Mouse (Mus musculus) heart, embryonic 10.5 days (tissue): ENCODE measurements around the gene Gabarap. TPM values are rescaled to one million over a fixed set of nuclear protein-coding genes. Genes with fewer than 3 reads are reported as not detected.

ENCODE experiments used
- DNase-seq: peaks from one replicate; pipeline ENCODE4 v3.0.0-alpha.2; 2017; ENCODE audit warnings: low spot score
- H3K27ac ChIP-seq: fragments of 300-500 bp; sonication (generic); 2 replicates; pipeline ENCODE4 v1.5.1; 2016; ENCODE audit warnings: mild to moderate bottlenecking
- H3K27me3 ChIP-seq: fragments of 300-500 bp; sonication (generic); 2 replicates; pipeline ENCODE4 v1.6.1; 2016; ENCODE audit warnings: mild to moderate bottlenecking; ENCODE audit not compliant: poor library complexity, insufficient read depth, severe bottlenecking
- H3K36me3 ChIP-seq: fragments of 300-500 bp; sonication (generic); 2 replicates; pipeline ENCODE4 v1.6.1; 2016; ENCODE audit warnings: mild to moderate bottlenecking, moderate library complexity
- H3K4me1 ChIP-seq: fragments of 300-500 bp; sonication (generic); 2 replicates; pipeline ENCODE4 v1.6.1; 2016; ENCODE audit warnings: mild to moderate bottlenecking
- H3K4me3 ChIP-seq: fragments of 300-500 bp; sonication (generic); 2 replicates; pipeline ENCODE4 v1.5.1; 2016; ENCODE audit warnings: mild to moderate bottlenecking, moderate library complexity
- H3K9me3 ChIP-seq: fragments of 300-500 bp; sonication (generic); 2 replicates; pipeline ENCODE4 v1.6.1; 2016; ENCODE audit warnings: mild to moderate bottlenecking, moderate library complexity
- WGBS: fragments of 180-500 bp; shearing (Covaris S2); methylation state at CpG from one replicate; pipeline ENCODE4 v1.1.7; 2016; 5-methylcytosine and 5-hydroxymethylcytosine counted together
- polyA plus RNA-seq: library from polyadenylated mRNA; unstranded; fragments of >200 nt; fragmentation: Nextera tagmentation; extraction: Ambion mirVana; gene quantifications from 2 replicates; pipeline ENCODE4 v1.2.1, GENCODE M21; 2016

Gene Gabarap
- polyA plus RNA-seq, 1 experiment from 2014 or later, result 365 TPM

DNA sequence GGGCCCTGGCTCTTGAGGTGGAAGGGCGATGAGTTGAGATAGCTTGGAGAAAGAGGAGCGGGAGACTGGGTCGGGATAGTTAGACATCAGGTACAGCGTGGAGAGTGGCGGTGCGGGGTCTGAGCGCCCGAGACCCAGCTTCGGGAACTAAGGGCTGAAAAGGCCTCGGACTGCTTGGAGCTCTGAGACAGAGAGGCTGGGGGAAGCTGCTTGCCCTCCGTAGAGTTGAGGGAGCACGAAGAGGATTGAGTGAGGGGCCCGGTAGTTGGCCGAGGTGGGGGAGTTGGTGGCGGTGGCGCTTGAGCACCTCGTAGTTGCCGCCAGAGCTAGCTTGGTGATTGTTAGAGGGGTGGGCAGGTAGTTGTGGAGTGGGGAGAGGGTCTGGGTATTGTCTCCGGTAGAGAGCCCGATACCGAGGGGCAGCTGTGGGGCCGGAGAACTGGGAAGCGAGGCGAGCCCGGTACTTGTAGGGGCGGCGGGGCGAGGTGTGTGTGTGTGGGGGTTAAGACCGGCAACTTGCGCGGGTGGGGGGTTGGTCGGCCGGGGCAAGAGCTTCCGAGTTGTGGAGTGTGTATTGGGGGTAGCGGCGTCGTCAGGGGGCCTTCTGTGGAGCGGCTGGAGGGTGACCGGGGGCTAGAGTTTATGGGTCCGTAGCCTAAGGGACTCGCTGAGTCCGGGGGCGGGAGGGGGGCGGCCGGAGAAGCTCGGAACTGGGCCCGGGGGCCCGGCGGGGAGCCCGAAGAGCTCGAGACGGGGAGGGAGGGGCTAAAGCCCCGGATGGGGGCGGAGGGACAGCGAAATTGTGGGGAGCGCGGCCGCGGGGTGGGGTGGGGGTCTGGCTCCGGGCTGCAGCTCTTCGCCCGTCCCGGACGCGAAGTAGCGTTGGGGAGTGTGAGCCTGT, 5.5 kb downstream of the Gabarap start:
- peak overlapping the region; percentile 97 for H3K27ac ChIP-seq
- H3K9me3 ChIP-seq, result no peaks in the 10 kb centered on the region
- DNase-seq, result peak; percentile 84
- H3K4me3 ChIP-seq, result peak overlapping the region; percentile 99
- H3K27me3 ChIP-seq, result no peaks in the 10 kb centered on the region
- peaks cover 38% of the 10 kb centered on the region for H3K4me1 ChIP-seq
- peaks cover 46% of the 10 kb centered on the region for H3K36me3 ChIP-seq
- 2% methylated on average over 64 of the region's 66 CpGs for WGBS

DNA sequence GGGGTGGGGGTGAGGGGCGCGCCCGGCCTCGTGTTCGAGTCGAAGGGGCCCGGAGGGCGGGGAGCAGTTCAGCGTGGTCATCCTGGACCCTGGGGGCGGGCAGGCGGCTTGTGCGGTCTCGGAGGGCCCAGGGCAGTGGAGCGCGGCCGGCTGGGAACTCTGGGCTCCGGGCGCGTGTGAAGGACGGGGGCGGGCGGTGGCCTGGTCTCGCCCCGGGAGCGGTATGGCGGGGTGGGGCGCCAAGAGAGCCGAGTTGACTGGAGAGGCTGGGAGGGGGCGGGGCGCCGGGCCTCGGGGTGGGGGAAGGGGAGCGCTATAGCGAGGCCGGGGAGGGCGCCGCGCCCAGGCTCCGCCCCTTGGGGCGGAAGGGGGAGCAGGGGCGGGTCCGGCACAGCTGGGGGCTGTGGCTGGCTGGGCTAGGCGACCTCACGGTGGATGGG, 6.1 kb downstream of the Gabarap start:
- Histone ChIP-seq H3K36me3 (peaks cover 49% of the 10 kb centered on the region), H3K27me3 (no peaks in the 10 kb centered on the region), H3K27ac (peak overlapping the region; percentile 97), H3K9me3 (no peaks in the 10 kb centered on the region), H3K4me1 (peaks cover 45% of the 10 kb centered on the region), H3K4me3 (peak overlapping the region; percentile 99)
- whole genome bisulfite sequencing, result under 1% methylated on average over 40 of the region's 44 CpGs
- peak; percentile 96 for DNase-seq

- Histone ChIP-seq H3K36me3 (peaks cover 42% of the 10 kb centered on the region), H3K9me3 (no peaks in the 10 kb centered on the region), H3K4me3 (0 out of 2 replicates have a peak overlapping the region, but pooled peaks have one; percentile 19), H3K4me1 (peaks cover 49% of the 10 kb centered on the region), H3K27me3 (no peaks in the 10 kb centered on the region), H3K27ac (no peak overlapping the region)
- DNase-seq, result no peak
- 91% methylated on average over 27 of the region's 27 CpGs for WGBS
Observed at GRCm38 (mm10) chr11:69998567-69999491, 7.9 kb downstream of the Gabarap start.

GRCm38 (mm10) chr11:69999666-70000065, 8.7 kb downstream of the Gabarap start:
- Histone ChIP-seq H3K27me3 (no peaks in the 10 kb centered on the region), H3K36me3 (peaks cover 40% of the 10 kb centered on the region), H3K4me1 (peaks cover 52% of the 10 kb centered on the region), H3K27ac (0 out of 2 replicates have a peak overlapping the region, but pooled peaks have one; percentile 96), H3K9me3 (no peaks in the 10 kb centered on the region), H3K4me3 (peak overlapping the region; percentile 80)
- DNase-seq, result no peak
- 82% methylated on average over 8 of the region's 8 CpGs for WGBS

DNA sequence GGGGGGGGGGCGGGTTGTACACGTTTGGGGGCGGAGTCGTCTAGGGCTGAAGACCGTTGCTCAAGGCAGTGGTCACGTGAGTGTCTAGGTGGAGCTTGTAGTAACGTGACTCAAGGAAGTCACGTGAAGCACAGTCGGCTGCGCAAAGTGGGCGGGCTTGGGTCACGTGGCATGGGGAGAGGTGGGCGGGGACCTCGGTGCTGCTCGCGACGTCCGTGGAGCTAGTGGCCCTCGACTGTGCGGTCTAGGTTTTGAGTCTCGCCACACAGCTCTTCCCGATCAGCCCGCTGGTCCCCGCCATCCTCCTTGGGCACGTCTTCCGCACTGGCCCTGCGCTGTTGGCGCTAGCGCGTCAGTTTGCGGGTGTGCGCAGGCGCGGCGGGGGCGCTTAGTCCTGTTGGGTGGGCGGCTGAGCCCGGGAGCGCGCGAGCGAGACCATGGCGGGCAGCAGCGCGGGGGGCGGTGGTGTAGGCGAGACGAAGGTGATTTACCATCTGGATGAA, 9.5 kb downstream of the Gabarap start, which contains the start of gene Dvl2:
Gene Dvl2, plus strand, starts transcription at position 200 of the 503 bp plus-strand sequence.
- H3K27ac ChIP-seq, result peak within 1 kb of the TSS; percentile 96
- peak; percentile 99 for DNase-seq
- H3K36me3 ChIP-seq, result peaks cover 45% of the 10 kb centered on the region
- H3K4me3 ChIP-seq, result peak within 1 kb of the TSS; percentile 80
- under 1% methylated on average over 46 of the region's 48 CpGs for WGBS
- no peaks in the 10 kb centered on the region for H3K9me3 ChIP-seq
- no peaks in the 10 kb centered on the region for H3K27me3 ChIP-seq
- H3K4me1 ChIP-seq, result peaks cover 49% of the 10 kb centered on the region

DNA sequence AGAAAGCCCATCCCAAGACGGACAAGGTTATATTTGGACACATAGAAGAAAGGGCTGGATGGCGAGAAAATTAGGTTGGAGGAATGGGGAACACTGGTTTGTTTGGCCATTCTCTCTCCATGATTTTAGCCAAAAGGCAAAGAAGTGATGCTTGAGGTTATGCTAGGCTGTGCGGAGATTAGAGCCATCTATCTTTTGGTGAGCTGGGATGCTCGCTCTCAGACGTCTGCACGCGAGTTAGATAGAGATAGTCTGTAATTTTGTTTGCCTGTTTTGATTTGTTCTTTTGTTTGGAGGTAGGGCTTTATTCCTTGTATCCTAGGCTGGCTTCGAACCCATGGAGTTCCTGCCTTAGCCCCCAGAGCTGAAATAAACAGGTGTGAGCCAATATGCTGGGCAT, 10.2 kb downstream of the Gabarap start:
- Histone ChIP-seq H3K4me1 (peaks cover 49% of the 10 kb centered on the region), H3K4me3 (peak overlapping the region; percentile 80), H3K27me3 (no peaks in the 10 kb centered on the region), H3K9me3 (no peaks in the 10 kb centered on the region), H3K27ac (peak overlapping the region; percentile 96), H3K36me3 (peaks cover 52% of the 10 kb centered on the region)
- WGBS, result 10% methylated on average over 8 of the region's 8 CpGs
- DNase-seq, result no peak

DNA sequence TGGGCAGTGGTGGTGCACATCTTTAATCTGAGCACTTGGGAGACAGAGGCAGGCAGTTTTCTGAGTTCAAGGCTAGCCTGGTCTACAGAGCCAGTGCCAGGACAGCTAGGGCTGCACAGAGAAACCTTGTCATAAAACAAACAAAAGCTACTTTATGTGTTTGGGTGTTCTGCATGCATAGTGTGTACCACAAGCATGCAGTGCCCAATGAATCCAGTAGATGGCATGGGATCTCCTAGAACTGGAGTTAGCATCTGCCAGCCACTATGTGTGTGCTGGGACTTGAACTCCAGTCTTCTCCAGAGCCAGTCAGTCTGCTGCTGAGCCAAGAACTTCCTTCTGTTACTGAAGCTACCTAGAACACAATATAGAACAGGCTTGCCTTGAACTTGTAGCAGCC, 10.9 kb downstream of the Gabarap start:
- Histone ChIP-seq H3K4me3 (peak overlapping the region; percentile 80), H3K4me1 (peaks cover 49% of the 10 kb centered on the region), H3K36me3 (peaks cover 59% of the 10 kb centered on the region), H3K27ac (no peak overlapping the region), H3K27me3 (no peaks in the 10 kb centered on the region), H3K9me3 (no peaks in the 10 kb centered on the region)
- DNase-seq, result no peak

- H3K27me3 ChIP-seq, result no peaks in the 10 kb centered on the region
- no peaks in the 10 kb centered on the region for H3K9me3 ChIP-seq
- DNase-seq, result no peak
- peaks cover 43% of the 10 kb centered on the region for H3K4me1 ChIP-seq
- H3K4me3 ChIP-seq, result peak overlapping the region; percentile 80
- WGBS, result 92% methylated on average over 2 of the region's 2 CpGs
- H3K27ac ChIP-seq, result no peak overlapping the region
- H3K36me3 ChIP-seq, result peaks cover 65% of the 10 kb centered on the region
Observed at GRCm38 (mm10) chr11:70002471-70002870, 11.5 kb downstream of the Gabarap start.

- no peak overlapping the region for H3K4me3 ChIP-seq
Observed at GRCm38 (mm10) chr11:70005521-70005920, 14.6 kb downstream of the Gabarap start.

DNA sequence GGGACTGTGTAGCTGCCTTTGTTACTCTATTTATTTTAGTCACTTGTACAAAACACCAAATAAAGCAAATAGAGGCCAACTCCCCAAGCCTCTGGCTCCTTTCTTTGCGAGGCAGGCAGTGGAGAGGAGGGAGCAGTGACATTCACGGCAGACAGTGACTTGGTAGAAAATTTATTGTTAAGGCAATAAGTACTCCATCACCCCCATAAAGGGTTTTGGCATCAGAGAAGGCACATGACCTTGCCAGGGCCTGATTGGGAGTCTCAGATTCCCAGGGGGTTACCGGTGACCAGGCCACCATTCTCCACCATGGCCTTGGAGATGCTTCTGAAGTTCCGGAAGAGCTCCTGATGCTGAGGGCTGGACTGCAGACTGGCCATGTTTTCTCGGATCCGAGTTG, 19.1 kb downstream of the Gabarap start:
- Histone ChIP-seq H3K36me3 (peaks cover 85% of the 10 kb centered on the region), H3K9me3 (no peaks in the 10 kb centered on the region), H3K27ac (no peak overlapping the region), H3K4me3 (no peak overlapping the region), H3K27me3 (no peaks in the 10 kb centered on the region), H3K4me1 (peaks cover 13% of the 10 kb centered on the region)
- 94% methylated on average over 6 of the region's 6 CpGs for WGBS
- no peak for DNase-seq

More at GRCm38 (mm10) chr11:70005521-70005920, 14.6 kb downstream of the Gabarap start:
- H3K9me3 ChIP-seq, result no peaks in the 10 kb centered on the region
- H3K27me3 ChIP-seq, result no peaks in the 10 kb centered on the region
- DNase-seq, result no peak
- H3K27ac ChIP-seq, result no peak overlapping the region
- WGBS, result 55% methylated on average over 5 of the region's 5 CpGs
- peaks cover 69% of the 10 kb centered on the region for H3K36me3 ChIP-seq
- H3K4me1 ChIP-seq, result peaks cover 26% of the 10 kb centered on the region

DNA sequence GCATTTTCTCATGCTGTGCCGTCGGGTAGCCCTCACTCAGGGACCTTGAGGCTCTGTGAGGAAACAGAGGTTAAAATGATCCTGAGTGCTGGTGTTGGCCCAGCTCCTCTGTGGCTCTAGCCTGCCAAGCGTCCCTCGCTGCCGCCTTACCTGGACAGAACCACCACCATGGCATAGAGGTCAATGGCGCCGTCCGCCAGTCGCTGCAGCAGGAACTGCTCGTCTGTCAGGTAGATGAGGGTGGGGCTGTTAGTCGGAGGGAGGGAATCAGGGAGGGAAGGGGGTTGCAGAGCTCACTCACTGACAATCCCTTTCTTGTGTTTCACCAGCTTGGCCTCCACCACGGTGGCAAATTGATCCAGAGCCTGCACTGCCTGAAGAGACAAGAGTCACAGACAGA, 19.6 kb downstream of the Gabarap start:
- H3K4me3 ChIP-seq, result no peak overlapping the region
- H3K9me3 ChIP-seq, result no peaks in the 10 kb centered on the region
- no peaks in the 10 kb centered on the region for H3K27me3 ChIP-seq
- peaks cover 13% of the 10 kb centered on the region for H3K4me1 ChIP-seq
- peaks cover 80% of the 10 kb centered on the region for H3K36me3 ChIP-seq
- WGBS, result 86% methylated on average over 12 of the region's 12 CpGs
- H3K27ac ChIP-seq, result no peak overlapping the region
- DNase-seq, result no peak

DNA sequence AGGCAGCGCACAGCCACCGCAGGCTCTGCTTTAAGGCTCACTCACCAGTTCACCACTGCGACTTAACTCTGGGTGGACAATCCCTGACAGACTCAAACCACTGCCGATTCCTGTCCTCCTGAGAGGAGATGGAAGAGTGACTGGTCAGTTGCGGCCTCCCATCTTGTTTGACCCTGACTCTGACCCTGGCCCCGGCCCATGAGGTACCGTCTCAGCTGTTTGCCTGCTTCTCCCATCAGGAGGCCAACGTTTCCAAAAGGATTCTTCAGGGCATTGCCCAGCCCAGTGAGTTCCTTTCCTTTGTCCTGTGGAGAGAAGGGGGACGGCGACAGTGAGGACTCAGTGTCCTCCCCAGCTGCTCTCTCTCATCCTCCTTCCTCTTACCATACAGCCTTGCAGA, 20.0 kb downstream of the Gabarap start:
- Histone ChIP-seq H3K9me3 (no peaks in the 10 kb centered on the region), H3K27me3 (no peaks in the 10 kb centered on the region), H3K4me1 (peaks cover 13% of the 10 kb centered on the region), H3K27ac (no peak overlapping the region), H3K4me3 (no peak overlapping the region), H3K36me3 (peaks cover 76% of the 10 kb centered on the region)
- 88% methylated on average over 10 of the region's 10 CpGs for WGBS
- no peak for DNase-seq
